Mouse (Mus musculus): ENCODE measurements around the gene Pmm2.

Gene Pmm2

GRCm38 (mm10) chr16:8637217-8638051 lies at the start of gene Pmm2, which contains the start of gene Tmem186:
Pmm2 (plus strand) TSS chr16:8637674.
Tmem186 (minus strand) TSS chr16:8637712.
- peak; percentile 91 for DNase-seq

GRCm38 (mm10) chr16:8595411-8595810 lies 42.1 kb upstream of the Pmm2 start:
- peak; percentile 75 for DNase-seq

GRCm38 (mm10) chr16:8596336-8596735 lies 41.1 kb upstream of the Pmm2 start:
- peak; percentile 37 for DNase-seq

- no peak for DNase-seq
These were observed 40.0 kb upstream of the Pmm2 start for GRCm38 (mm10) chr16:8597516-8597915.

- DNase-seq = no peak
These were observed 33.7 kb upstream of the Pmm2 start for GRCm38 (mm10) chr16:8603789-8604188.

GRCm38 (mm10) chr16:8610397-8610796 lies 27.1 kb upstream of the Pmm2 start:
- no peak for DNase-seq

- DNase-seq = no peak
These were observed 25.1 kb upstream of the Pmm2 start for GRCm38 (mm10) chr16:8612214-8613005.

GRCm38 (mm10) chr16:8613039-8613438 lies 24.4 kb upstream of the Pmm2 start:
- DNase-seq = no peak

- DNase-seq = no peak
These were observed 24.0 kb upstream of the Pmm2 start for GRCm38 (mm10) chr16:8613447-8613846.

GRCm38 (mm10) chr16:8619659-8620314 lies 17.7 kb upstream of the Pmm2 start:
- DNase-seq = no peak

- no peak for DNase-seq
These were observed 17.0 kb upstream of the Pmm2 start for GRCm38 (mm10) chr16:8620315-8621115.

- no peak for DNase-seq
These were observed 7.1 kb upstream of the Pmm2 start for GRCm38 (mm10) chr16:8630419-8630818.

- DNase-seq = no peak
These were observed 6.0 kb upstream of the Pmm2 start for GRCm38 (mm10) chr16:8631428-8631827.

GRCm38 (mm10) chr16:8636867-8637216 lies 632 bp upstream of the Pmm2 start:
- no peak for DNase-seq

GRCm38 (mm10) chr16:8638131-8638530 lies 657 bp downstream of the Pmm2 start:
- no peak for DNase-seq

GRCm38 (mm10) chr16:8639466-8640191 lies 2.2 kb downstream of the Pmm2 start:
- DNase-seq = no peak

GRCm38 (mm10) chr16:8643855-8644254 lies 6.4 kb downstream of the Pmm2 start:
- peak; percentile 48 for DNase-seq

- peak; percentile 56 for DNase-seq
These were observed 8.1 kb downstream of the Pmm2 start for GRCm38 (mm10) chr16:8645546-8645945.

- DNase-seq = no peak
These were observed 12.5 kb downstream of the Pmm2 start for GRCm38 (mm10) chr16:8650007-8650406.

- no peak for DNase-seq
These were observed 17.6 kb downstream of the Pmm2 start for GRCm38 (mm10) chr16:8655108-8655507.

GRCm38 (mm10) chr16:8655599-8655998 lies 18.1 kb downstream of the Pmm2 start:
- DNase-seq = no peak

- DNase-seq = no peak
These were observed 18.8 kb downstream of the Pmm2 start for GRCm38 (mm10) chr16:8656256-8656655.

Measured in layer of hippocampus, adult 9-11 months (tissue).